Mouse (Mus musculus): ENCODE results near the gene Otos.

The Otos gene

DNA sequence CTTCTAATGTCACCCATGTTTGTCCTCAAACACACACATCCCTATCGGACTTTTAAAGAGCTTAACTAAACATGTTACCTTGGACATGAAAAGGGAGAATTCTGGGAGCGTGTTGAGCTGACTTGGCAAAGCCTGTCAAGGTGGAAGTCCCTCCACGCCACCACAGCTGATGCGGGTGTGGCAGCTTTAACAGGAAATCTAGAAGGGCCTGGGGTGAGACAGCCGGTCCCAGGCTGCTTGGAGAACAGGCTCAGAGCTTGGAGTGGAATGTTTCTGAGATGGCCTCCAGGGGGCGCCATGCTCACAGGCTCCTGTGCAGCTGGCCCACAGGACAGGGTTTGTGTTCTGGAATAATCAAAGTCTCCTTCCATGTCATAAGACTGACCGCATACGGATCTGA, at the start of gene Otos:
TSS of gene Otos (minus strand) at position 169 of the 400 bp plus-strand sequence.
- peak; percentile 51 to 82 for DNase-seq (ENCODE audit: low spot score in 2 of 2)

DNA sequence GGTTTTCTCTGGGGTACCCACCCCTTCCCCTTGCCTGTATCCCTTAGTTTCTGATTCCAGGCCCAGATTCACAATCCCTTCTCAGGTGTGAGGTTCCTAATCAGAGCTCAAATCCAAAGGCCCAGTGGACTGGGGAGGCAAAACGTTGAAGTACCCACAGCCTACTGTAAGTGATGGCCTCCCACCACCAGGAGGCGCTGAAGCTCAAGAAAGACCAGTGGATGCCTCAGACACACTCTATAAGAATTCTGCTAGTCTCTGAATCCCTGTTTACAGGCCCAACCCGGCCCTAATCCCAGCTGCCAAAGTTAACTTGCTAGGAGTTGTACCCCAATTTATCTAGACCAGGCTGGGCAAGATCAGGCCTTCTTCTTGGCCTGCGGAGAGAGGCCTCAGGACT, 48.2 kb upstream of the Otos start:
- DNase-seq (ENCODE audit: low spot score in 2 of 2): peak; percentile 70 to 89

DNA sequence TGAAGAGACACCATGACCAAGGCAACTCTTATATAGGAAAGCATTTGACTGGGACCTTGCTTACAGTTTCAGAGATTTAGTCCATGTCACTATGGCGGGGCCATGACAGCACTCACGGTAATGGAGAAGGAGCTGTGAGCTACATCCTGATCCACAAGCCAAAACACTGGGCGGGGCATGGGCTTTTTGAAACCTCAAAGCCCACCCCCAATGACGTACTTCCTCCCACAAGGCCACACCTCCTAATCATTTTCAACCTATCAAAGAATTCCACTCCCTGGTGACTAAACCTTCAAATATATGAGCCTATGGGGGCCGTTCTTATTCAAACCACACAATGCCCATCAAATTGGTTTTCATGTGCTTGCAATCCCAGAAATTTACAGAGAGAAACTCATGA, 47.1 kb upstream of the Otos start:
- no peak for DNase-seq (ENCODE audit: low spot score in 2 of 2)

DNA sequence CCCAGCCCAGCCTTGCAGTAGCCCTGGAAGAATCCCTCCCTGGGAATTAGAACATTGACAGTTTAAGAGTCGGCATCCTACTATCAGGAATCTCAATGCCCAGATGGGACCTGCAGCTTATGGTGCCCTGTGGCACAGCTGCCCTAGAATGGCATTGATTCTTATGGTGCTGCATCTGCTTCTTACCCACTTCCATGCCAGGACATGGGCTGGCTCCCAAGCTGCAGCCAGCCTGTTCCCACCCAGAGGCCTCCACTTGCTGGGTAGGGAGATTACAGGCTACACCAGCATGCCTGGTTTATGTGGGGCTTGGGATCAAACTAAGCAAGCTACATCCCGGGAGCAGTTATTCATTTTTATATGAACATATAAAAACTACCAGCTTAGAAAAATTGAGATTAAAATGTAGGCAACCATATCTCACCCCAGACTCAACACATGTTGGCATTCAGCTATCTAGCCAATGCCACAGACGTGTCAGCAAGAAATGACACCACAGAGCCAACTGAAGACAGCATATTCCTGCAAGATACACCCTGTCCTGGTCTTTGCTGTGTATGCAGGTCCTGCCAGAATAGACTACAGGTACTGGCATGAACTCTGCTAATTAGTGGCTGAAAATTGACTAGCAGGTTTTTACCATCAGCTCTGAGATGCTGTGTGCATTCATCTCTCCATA, 42.7 kb upstream of the Otos start:
- no peak for DNase-seq (ENCODE audit: low spot score in 2 of 2)

DNA sequence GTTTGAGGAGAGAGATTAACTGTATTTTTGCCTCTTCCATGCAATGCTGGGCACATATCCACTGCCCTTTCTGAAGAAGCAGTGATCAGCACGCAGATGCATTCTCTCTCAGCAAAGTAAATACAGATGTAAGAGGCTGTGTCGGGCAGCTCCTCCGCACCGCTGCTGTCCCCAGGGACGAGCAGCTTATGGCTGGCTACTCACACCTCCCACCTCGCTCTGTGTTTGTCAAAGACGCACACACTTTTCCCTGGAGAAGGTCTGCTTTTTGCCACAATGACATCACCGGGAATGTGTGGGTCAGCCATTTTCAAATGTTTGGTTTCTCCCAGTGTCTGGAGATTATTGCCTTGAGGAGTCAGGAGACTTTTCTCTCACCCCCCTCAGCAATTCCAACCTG, 38.4 kb upstream of the Otos start:
- no peak for DNase-seq (ENCODE audit: low spot score in 2 of 2)

DNA sequence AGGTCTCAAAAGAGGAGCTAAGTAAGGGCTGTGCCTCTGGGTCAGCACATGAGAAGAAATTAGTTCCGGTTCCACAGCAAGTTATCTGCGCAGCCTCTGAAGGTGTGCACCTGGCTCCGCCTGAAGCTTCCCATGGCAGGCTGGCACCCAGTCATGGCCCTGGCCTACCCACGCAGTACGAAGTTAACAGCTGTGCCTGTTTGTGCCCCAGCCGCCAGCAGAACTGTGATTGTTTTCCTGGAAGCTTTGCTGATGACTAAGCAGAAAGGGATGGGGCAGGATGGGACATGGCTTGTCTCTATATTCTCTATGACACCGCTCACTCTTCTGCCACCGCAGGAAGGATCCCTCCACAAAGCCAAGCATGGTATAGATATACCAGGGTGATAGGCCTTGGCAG, 34.5 kb upstream of the Otos start:
- no peak for DNase-seq (ENCODE audit: low spot score in 2 of 2)

DNA sequence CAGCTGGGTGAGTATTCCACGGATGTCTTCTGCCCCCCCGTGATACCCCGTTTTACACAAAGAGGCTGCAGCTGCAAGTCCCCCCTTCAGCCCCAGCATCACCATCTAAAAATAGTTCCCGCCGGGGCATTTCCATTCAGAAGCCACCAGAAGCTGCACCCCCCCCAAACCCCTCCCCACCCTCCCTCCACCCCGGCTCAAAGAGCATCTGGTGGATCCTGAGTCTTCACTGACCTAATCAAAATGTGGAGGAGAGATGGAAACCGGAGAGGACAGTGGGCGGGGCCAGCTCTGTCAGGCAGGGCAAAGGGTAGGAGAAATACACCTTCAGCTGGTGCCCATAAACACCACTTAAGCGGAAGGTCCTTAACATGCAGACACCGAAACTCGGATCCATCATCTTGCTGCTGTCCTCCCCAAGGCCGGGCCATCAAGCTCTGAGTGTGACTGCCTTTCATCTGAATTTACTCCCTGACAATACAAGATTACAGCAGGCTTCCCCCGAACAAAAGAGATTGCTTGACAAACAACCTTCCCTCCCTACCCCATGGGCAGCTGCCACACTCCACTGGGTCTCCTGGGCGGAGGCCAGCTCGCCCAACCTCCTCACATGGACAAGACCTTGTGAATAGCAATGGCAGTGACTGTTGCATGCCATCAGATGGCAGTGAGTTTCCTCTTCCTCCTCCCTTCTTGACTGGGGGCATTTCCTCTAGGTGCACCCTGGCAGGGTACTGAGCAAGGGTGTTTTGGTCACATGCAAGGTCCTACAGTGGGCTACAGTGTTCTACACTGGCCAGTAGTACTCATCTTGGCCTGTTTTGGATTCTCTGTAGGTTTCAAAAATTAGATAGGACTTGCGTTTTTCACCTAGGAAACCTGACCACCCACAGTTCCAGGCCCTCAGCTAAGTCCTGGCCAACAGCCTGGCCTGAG, 32.3 kb upstream of the Otos start:
- DNase-seq (ENCODE audit: low spot score in 2 of 2): no peak

DNA sequence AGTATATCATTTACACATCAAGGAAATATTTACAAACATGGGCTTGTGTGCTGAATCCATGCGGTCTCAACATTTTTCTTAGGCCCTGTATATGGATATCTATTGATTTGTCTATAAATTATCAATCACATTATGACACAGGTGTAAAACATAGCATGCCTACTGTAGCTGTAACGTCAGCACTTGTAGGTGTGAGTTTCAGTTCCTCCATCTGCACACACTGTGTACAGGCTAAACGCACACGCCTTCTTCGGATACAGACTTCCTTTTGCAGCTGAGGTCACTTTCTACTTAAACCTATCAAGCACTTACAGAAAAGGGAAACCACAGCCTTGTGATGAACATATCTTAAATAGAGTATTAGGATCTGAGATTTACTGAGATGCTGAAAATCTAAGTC, 30.1 kb upstream of the Otos start:
- DNase-seq (ENCODE audit: low spot score in 2 of 2): no peak

DNA sequence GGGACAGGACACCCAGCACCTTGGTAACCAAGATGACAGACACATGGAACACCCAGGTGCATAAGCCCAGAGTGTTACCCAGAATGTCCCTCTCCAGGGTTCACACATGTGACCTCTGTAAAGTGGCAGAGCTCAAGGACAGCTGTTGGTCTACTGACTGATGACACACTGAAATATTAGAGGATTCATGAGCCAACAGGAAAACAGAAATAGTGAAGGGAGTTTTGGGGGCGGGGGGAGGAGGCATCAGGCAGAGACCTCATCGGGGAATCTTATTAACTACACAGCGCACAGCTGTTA, 28.0 kb upstream of the Otos start:
- DNase-seq (ENCODE audit: low spot score in 2 of 2): no peak

DNA sequence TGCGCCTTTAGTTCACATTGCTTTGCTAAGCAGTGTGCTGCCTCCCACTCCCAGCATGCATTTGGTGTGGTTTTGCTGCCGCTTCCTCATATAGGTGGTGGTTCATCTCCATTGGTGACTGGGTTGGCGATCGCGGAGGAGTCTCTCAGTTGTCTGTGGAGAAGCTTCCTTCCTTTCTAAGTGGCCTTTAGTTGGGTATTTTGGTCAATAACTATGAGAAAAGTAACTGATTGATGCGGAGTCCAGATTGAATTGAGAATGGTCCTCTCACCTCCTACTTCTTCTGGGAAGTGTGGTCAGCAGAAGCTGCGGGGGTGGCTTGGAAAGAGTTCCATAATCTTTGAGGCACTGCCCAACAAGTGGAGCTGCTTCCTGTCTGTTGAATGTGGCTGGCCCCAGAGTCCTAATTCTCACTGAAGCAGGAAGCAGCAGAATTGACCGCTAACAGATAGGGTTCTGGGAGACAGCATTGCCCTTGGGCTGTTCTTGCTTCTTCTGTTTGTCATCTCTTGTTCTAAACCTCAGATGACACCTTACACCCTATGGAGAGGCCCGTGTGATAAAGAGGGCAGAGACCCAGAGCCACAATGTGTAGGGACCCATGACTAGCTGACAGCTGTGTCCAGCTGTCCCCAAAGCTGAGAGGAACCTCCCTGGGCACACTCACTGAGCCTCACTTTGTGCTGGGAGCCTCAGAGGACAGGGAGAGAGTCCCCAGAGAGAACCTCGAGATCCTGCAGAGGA, 27.5 kb upstream of the Otos start:
- DNase-seq (ENCODE audit: low spot score in 2 of 2): no peak

DNA sequence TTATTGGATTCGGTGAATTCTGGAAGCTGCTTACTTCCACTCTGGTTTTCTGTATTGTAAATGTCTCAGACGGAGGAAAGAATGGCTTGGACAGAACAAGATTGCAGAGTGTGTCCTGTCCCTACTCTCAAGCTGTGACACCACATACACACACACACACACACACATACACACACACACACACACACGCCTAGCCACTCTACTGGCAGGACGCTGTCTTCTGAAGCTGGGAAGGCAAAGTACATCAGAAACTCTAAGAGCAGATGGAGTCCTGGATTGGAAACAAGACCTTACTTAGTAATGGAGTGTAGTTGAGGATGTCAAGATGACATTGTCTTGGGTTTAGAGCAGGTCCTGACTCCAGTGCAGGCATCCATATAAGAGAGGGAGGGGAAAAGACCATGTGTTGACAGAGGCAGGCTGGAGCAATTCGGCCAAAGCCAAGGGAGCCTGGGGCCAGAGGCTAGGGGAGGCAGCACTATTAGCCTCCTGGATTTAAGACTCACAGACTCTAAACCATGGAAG, 24.7 kb upstream of the Otos start:
- DNase-seq (ENCODE audit: low spot score in 2 of 2): no peak

DNA sequence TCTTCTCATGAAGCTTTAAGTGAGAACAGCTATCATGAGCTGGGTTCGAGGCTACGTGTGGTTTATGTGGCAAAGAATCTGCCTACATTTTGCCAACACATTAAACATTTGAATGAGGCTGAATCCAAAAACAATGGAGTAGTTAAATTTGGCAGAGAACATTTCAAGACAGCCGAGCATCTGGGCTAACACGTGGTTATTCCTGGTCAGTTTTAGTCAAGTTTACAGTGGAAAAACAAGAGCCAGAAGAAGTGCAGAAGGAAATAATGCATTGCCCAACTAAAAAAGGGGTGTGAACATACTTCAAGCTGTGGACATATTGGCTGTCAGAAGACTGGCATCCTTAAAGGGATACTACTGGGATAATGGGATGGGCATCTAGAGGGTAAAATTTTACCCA, 22.7 kb upstream of the Otos start:
- DNase-seq (ENCODE audit: low spot score in 2 of 2): no peak

DNA sequence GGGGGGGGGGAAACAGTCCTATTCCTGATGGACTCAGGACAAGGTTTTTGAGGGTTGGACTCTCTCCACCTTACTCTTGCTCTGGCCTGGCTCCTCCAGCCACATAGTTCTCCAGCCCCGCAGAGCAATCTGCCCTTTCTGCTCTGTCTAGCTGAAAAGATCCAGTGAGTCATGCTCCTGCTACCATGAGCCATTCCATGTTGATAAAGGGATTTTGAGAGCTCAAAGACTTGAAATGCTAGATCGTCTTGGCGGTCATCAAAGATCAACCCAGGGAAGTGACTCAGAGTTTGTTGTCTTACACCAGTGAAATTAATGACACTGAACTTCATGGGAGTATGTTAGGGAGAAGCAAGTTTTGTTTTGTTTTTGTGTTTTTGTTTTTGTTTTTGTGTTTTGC, 20.8 kb upstream of the Otos start:
- DNase-seq (ENCODE audit: low spot score in 2 of 2): no peak

DNA sequence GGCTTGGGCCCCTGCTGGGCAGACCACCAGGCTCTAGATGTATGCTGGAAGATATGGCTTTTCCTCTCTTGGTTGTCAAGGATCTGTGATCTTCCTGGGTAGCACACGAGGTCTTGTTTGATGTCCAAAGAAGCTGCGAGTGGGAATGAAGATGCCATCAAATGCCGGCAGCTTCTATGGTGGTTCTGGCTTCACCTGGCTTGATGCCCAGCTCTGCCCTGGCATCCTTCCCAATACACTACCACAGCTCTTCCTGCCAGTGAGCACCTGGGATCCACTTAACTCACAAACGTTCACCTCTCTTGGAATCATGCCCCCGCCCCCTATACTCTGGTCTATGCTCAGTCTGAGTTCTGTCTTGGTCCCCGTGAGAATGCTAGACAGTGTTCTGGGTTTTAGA, 18.5 kb upstream of the Otos start:
- no peak for DNase-seq (ENCODE audit: low spot score in 2 of 2)

DNA sequence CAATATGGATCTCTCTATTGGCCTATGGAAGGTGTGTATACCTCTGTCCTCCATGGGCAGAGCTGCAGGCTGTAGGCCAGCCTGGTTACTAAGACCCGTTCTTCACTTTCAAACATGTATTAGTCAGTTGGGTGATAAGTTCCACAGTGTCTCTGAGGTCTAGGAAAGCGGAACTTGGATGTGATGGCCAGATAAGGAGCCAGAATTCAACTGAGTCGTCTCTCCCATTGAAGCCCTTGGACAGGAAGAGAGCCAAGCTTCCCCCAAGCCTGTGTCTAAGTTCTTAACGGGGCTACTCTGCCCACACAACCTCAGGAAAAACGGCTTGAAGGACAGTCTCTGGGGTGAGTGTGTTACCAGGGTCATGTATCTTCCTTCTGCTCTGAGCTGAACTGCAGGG, 10.8 kb upstream of the Otos start:
- no peak for DNase-seq (ENCODE audit: low spot score in 2 of 2)

DNA sequence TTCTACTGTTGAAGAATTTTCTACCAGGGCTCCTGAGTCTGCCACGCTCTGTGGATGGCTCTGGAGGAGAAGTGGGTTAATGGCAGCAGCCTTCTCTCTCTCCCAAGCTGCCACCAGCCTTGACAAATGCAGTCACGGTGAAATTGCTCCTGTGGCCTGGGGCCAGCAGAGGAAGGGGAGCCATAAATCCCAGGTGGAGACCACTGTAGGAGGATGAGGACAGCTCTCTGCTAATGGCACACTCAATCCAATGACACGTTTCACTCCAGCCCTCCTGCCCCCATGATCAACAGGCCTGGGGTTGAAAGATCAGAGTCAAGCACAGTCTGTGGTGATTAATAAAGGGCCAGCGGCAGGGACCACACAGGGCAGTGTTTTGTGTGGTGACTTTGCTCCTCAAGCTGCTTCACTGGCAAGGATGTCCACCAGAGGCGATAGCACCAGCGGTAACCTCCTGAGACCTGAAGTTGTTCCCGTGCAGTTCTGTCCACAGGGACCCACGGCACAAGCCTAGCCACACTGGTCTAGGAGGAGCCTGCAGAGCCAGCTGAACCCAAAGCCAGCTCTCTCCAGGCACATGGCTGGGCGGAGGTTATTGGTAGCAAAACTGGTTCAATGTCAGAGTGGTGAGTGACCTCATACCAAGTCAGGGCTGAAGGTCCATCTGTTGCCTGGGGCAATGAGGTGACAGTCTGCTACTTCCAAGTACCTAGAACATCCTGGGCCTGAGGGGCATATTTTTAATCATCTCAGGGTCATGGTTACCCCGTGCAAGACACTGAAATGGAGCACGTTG, 8.6 kb upstream of the Otos start:
- DNase-seq (ENCODE audit: low spot score in 2 of 2): no peak

DNA sequence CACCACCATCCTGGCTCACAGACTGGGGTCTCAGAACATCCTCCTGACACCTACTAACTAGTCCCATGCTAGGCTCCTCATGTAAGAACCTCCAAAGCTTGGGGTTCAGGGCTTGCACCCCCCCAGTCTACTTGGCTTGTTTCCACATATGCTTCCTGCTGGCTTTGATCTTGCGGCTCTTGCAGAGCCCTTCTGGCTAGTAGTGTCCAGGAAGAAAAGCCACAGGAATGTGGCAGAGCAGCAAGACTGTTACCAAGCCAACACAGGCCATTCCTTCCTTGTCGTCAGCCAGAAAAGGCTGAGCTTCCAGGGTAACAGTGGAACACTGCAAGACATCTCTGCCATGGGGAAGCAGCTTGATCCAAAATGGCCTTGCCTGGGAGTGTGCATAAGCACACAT, 6.0 kb upstream of the Otos start:
- no peak for DNase-seq (ENCODE audit: low spot score in 2 of 2)

DNA sequence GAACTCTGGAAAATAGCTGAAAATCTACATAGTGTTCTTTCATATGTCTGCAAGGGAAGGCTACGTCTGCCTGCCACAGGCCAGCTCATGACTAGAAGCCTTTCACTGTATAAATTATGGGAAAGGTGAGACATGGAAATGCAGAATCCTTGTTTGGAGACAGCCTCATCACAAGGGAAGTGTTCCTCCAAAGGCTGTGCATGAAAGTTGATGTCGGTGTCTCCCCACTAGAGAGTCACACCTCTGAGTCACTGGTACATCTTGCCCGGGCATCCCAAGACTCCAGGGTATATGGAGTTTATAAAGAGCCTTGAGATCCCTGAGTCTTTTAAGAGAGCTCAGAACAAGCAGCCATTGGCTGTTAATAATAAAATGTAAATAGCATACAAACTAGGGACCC, 4.5 kb upstream of the Otos start:
- no peak for DNase-seq (ENCODE audit: low spot score in 2 of 2)

DNA sequence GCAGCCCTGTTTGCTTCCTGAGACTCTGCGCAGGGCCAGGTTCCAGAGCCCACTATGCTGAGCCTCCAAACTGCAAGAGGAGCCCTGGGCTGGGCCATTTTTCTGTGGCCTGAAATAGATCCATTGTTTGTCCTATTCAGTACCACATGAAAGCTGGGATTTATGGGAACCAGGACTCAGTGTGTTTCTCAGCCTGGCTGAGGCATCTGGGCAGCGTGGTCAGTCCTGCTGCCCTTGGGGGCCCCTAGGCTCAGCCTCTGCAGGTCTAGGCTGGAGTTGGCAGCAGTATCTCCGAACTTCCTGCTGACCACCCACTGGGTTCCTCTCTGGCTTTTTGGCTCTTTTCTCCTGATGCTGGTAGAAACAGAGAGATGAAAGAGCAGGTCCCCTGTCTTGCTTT, 2.8 kb upstream of the Otos start:
- DNase-seq (ENCODE audit: low spot score in 2 of 2): no peak

DNA sequence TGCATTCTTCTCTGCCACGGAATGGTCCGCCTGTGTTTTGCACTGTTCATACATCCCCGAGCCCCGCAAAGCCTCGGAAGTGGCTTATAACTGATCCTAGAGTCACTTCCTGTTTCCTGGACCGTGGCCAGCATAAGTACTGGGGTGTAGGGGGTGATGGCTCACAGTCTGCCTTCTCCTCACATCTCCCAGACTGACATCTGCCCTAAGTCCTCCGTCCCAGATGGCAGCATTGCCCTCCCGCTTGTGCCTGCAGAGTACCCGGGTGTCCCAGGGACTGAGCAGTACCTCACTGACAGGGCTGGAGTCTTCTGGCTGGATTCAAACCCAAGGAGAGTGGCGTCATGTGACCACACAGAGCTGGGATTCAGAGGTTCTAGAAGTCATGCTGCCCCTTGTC, 444 bp downstream of the Otos start:
- no peak for DNase-seq (ENCODE audit: low spot score in 2 of 2)

DNA sequence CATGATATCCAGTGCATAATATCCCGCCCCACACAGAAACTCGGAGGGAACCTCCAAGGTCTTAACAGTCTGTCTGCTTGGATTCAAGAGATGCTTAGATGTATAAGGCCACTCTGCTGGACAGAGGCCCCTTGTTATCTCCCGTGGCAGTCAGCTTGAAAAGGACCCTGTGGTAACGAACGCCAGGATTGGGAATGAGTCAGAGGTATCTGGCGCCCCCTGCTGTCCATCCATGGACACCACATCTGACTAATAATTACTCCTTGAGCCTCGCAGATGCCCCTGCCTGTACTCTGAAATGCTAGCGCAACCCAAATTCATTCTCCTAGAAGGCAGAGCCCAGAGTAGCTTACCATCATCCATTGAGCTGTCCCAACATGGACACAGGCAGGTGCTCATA, 889 bp downstream of the Otos start:
- DNase-seq (ENCODE audit: low spot score in 2 of 2): peak; percentile 51 to 82

DNA sequence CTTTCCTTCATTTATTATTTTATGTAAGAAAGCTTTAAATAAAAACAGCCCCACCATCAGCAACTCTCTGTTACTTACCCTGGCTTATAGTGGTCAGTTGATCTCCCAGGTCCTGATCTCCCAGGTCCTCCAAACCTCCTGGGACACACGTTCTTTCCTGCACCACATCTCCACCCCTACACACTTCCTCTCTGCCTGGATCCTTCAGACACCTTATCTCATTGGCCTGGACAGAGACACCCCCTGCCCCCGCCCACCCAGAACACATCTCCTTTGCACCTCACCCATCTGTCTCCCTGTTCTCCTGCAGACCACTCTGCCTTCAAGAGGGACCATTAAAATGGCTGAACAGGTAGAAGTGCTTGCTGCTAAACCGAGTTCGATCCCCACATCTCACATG, 1.6 kb downstream of the Otos start:
- no peak for DNase-seq (ENCODE audit: low spot score in 2 of 2)
